ENCODE assay signal across 9 mouse cellular contexts in genomic region chr1:75662141-75662990, GRCm38 (mm10).
DNase-seq lines count a peak whose midpoint lies in the region; ATAC-seq lines count a peak whose summit lies in the region.
"Had no signal": no experiment of that assay in that cellular context is flagged by ENCODE, and none has a peak within 500 bp of the region (broad histone marks: within the 10 kb centered on the region; RNA-seq: fewer than 3 reads in every experiment).

No protein-coding gene starts in this region.

- H3K36me3 ChIP-seq in neural tube, embryonic 15.5 days: no peaks in the 10 kb centered on the region
- no peaks in the 10 kb centered on the region for H3K36me3 ChIP-seq in limb, embryonic 11.5 days (ENCODE audit: control insufficient read depth, insufficient read depth, low read length)
- H3K36me3 ChIP-seq in stomach, embryonic 16.5 days (ENCODE audit: control insufficient read depth, insufficient read depth, low read length): no peaks in the 10 kb centered on the region

- peaks cover 7% of the 10 kb centered on the region for H3K4me1 ChIP-seq in neural tube, embryonic 15.5 days
- peaks cover 17% of the 10 kb centered on the region for H3K4me1 ChIP-seq in limb, embryonic 11.5 days (ENCODE audit: control insufficient read depth, insufficient read depth, low read length)
- H3K4me1 ChIP-seq in stomach, embryonic 16.5 days (ENCODE audit: control insufficient read depth, insufficient read depth, low read length): peaks cover 7% of the 10 kb centered on the region

- peak; percentile 61 for DNase-seq in neural tube, embryonic 10.5 days (ENCODE audit: extremely low spot score, low spot score)
- DNase-seq in forelimb bud, embryonic 11.5 days (ENCODE audit: low read depth, low spot score): peak; percentile 75
- DNase-seq in limb, embryonic 11.5 days (ENCODE audit: low spot score): peak; percentile 75
- DNase-seq in adipocyte (ENCODE audit: low spot score): no peak
- DNase-seq in adrenal gland, postnatal 25 days: no peak

- H3K27me3 ChIP-seq in neural tube, embryonic 15.5 days (replicated peaks): peaks cover 11% of the 10 kb centered on the region; the same call in 1 of the 2 replicates
- H3K27me3 ChIP-seq in limb, embryonic 11.5 days (ENCODE audit: control insufficient read depth, insufficient read depth, low read length): no peaks in the 10 kb centered on the region
- H3K27me3 ChIP-seq in stomach, embryonic 16.5 days (ENCODE audit: control insufficient read depth, insufficient read depth, low read length): no peaks in the 10 kb centered on the region

- no peak for ATAC-seq in neural tube, embryonic 15.5 days (ENCODE audit: low FRiP score)
- peak; percentile 72; the same call in 1 of the 2 replicates for ATAC-seq in limb, embryonic 11.5 days (ENCODE audit: insufficient number of reproducible peaks, low FRiP score, low TSS enrichment, low read depth)
- ATAC-seq in stomach, embryonic 16.5 days (ENCODE audit: insufficient read depth, low FRiP score): peak; percentile 82
- no peak for ATAC-seq in monocyte, adult 5-6 weeks (replicated peaks; ENCODE audit: insufficient number of reproducible peaks, low FRiP score, low TSS enrichment, poor library complexity, severe bottlenecking)

- H3K4me3 ChIP-seq in neural tube, embryonic 15.5 days (replicated peaks): no peak overlapping the region
- H3K4me3 ChIP-seq in limb, embryonic 11.5 days (ENCODE audit: low read depth, low read length): no peak overlapping the region
- no peak overlapping the region for H3K4me3 ChIP-seq in stomach, embryonic 16.5 days (replicated peaks; ENCODE audit: low read length)

- 19% methylated on average over 17 of the region's 17 CpGs for WGBS in neural tube, embryonic 15.5 days
- WGBS in limb, embryonic 11.5 days: 7% methylated on average over 17 of the region's 17 CpGs
- WGBS in stomach, embryonic 16.5 days: 12% methylated on average over 17 of the region's 17 CpGs

- no peaks in the 10 kb centered on the region for H3K9me3 ChIP-seq in neural tube, embryonic 15.5 days (replicated peaks)
- no peaks in the 10 kb centered on the region for H3K9me3 ChIP-seq in limb, embryonic 11.5 days (ENCODE audit: control insufficient read depth, low read length)
- H3K9me3 ChIP-seq in stomach, embryonic 16.5 days (replicated peaks; ENCODE audit: control insufficient read depth, low read length): 0 out of 2 replicates have a peak, but pooled peaks cover 8% of the 10 kb centered on the region

- H3K9ac ChIP-seq in neural tube, embryonic 15.5 days (replicated peaks): no peak overlapping the region
- H3K9ac ChIP-seq in limb, embryonic 11.5 days (ENCODE audit: low read length): no peak overlapping the region
- no peak overlapping the region for H3K9ac ChIP-seq in stomach, embryonic 16.5 days (ENCODE audit: low read length)

- no peak overlapping the region for H3K4me2 ChIP-seq in neural tube, embryonic 15.5 days
- no peak overlapping the region for H3K4me2 ChIP-seq in limb, embryonic 11.5 days (ENCODE audit: low read depth, severe bottlenecking)
- H3K4me2 ChIP-seq in stomach, embryonic 16.5 days (ENCODE audit: low read depth, low read length): peak overlapping the region; percentile 35

- no peak overlapping the region for H3K27ac ChIP-seq in neural tube, embryonic 15.5 days (replicated peaks)
- H3K27ac ChIP-seq in limb, embryonic 11.5 days (replicated peaks; ENCODE audit: low read depth, low read length): 0 out of 2 replicates have a peak overlapping the region, but pooled peaks have one; percentile 1
- H3K27ac ChIP-seq in stomach, embryonic 16.5 days (ENCODE audit: low read length): no peak overlapping the region
- H3K27ac ChIP-seq: macrophage had no signal

Comparison
In these comparisons a context has a peak if more than half of its experiments do, and no peak if none do; other contexts are left out.
1. DNase-seq: peak in neural tube, embryonic 10.5 days (single experiment), forelimb bud, embryonic 11.5 days (single experiment) and limb, embryonic 11.5 days (single experiment); none in adipocyte (single experiment) and adrenal gland, postnatal 25 days (single experiment).
2. ATAC-seq: peak in limb, embryonic 11.5 days (single experiment) and stomach, embryonic 16.5 days (single experiment); none in neural tube, embryonic 15.5 days (single experiment) and monocyte, adult 5-6 weeks (single experiment).